Mouse (Mus musculus): ENCODE measurements around the gene Tln1.

The Tln1 gene

DNA sequence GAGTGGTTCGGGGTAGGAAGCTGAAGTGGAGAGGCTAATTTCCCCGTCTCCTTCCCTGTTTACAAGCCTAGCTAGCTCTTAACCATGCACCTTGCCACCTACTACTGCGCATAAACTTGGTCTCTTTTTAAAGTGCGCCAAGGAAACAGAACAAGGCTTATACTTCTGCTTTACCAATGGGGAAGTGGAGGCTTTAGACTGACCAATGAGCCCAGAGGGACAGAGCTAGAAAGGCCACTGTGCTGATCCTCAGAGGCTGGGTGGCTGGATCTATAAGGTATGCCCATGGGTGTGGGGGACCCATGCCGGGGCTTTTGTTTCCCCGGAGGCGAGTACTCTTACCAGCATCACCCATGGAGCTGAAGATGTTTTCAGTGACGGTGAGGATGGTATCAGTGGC lies 15.3 kb downstream of the Tln1 start:
- in situ Hi-C loops (cut with MseI, MboI): no loop called here

DNA sequence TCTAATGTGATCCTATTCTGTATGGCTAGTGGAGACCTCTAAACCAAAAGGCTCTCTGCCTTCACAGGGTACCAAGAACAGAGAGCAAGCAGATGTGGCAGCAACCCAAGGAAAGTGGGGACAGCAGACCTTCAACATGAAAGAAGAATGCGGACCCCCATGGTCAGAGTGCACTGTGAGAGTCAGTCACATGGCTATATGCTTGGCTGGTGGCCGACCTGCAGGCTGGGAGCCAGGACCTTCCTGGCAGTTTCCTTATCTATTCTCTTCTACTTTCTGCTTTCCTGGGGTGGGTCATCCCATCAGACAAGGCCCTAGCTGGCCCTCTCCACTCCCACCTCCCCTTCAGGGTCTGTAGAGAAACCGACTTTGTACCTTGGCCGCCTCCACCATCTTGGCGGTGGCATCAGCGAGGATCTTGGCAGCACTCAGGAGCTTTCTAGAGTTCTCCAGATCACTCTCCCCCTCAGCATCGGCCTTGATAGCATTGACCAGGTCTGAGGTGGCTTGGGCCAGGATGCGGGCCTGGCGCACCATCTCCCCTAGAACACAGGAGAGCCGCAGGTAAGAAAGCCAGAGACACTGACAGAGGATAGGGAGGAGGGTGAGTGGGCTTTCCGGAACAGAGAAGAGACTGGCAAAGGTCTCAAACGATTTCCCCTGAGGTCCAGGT lies 16.0 kb downstream of the Tln1 start:
- in situ Hi-C loops (cut with MseI, MboI): no loop called here

DNA sequence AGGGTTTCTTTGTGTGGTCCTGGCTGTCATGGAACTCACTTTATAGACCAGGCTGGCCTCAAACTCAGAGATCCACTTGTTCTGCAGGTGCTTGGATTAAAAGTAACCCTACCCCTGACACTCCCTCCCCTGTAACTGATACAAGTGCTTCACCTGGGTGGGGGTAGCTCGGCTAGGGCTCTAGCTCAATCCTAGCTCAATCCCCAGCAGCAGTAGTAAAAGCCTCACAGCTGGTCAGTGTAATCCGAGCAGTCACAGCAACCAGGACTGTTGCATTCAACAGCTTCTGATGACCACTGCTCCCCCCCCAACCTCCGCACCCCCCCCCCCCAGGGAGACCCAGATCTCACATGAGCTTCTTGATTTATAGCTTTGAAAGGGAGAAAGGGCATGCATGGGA lies 20.4 kb downstream of the Tln1 start:
- in situ Hi-C loops (cut with MseI, MboI): no loop called here

DNA sequence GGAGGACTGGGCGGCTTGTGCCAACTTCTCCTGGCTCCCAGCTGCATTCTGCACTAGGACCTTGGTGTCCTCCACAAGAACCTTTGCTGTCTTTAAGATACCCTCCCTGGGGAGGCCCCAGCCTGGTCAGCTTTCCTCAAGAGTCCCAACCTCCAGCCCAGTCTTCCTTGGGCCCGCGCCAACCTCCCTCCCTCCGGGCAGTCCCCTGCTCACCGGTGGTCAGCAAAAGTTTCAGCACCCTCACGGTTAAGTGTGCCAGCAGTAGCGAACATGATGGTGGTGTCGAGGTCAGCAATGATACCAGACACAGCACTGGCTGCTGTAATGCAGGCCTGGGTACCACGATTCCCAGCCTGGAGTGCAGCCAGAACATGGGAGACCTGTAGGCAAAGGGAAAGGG lies 26.5 kb downstream of the Tln1 start:
- in situ Hi-C loops (cut with MseI, MboI): no loop called here

DNA sequence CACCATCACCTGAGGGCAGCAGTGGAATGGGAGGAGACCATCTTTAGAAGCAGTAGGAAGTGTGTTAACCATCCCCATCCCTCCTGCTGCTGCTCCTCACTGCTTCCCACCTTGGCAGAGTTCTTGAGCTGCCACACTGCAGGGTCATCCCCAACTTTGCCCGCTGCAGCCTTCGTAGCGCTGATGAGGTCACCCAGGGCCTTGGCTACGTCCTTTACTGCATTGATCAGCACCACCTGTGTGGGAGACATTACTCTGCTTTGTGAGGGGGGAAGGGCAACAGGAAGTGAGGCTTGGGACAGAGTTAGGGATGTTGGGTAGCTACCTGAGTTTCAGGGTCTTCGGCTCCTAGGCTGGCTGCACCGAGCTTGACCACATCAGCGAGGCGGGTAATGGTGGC lies 26.9 kb downstream of the Tln1 start:
- in situ Hi-C loops (cut with MseI, MboI): no loop called here

DNA sequence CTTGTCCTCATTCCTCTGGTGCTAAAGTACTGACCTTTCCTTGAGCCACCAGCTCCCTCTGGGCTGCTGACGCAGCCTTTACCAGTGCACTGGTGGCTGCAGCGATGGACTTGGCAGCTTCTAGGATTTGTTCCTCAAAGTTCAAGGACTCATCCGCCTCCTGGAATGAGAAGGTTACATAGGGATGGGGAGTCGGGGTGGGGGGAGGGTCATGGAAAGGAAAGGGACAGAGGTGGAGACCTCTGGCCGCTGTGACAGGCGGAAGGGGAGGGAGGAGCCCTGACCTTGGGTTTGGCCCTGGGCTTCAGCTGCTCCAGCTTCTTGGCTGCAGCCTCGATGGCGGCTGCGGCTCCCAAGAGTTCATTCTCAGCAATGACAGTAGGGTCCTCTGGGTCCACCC lies 29.2 kb downstream of the Tln1 start:
- in situ Hi-C loops (cut with MseI, MboI): no loop called here

DNA sequence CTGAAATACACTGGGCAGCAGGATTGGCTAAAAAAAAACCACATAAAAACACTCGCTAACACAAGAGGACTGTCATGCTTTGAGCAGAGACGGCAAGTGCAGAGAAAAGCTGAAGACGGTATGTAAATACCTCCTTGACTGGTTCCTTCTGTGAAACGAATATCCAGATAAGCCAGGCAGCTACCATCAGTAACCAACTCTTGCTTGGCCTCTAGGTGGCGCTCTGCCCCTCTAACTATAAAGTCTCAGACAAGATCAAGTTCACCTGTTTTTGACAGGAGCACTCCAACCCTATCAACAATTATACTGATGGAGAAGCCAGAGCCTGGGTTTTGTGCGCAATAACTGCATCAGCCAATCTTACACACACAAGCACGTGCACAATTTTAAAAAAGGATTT lies 31.9 kb downstream of the Tln1 start:
- in situ Hi-C loops (cut with MseI, MboI): no loop called here

DNA sequence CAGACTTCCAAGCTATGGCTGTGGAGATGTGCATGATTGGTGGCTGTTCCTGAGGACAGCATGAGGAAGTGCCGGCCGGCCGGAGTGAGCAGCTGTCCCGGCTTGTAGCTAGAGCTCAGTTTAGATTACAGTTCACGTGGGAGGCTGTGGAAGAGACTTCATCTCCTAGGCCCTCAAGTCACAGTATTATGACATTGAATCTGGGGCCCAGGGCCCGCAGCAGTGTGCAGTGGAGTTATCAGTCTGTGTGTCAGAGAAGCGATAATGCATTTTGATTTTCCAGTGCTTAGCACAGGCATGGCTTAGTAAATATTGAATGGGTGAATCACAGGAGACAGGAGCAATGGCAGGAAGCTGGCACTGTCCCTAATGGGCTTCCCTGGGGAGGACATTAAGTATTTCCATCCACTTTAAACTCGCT lies 32.4 kb downstream of the Tln1 start:
- in situ Hi-C loops (cut with MseI, MboI): no loop called here

DNA sequence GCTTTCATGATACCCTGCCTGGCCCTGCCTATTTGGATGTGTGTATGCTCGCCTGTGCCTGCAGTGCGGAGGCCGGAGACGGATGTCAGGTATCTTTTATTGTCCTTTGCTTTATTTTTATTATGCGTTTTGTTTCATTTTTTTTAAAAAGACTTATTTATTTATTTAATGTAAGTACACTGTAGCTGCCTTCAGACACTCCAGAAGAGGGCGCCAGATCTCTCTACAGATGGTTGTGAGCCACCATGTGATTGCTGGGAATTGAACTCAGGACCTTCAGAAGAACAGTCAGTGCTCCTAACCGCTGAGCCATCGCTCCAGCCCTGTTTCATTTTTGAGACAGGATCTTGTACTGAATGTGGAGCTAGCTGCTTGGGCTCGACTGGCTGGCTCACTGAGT lies 34.0 kb downstream of the Tln1 start:
- in situ Hi-C loops (cut with MseI, MboI): no loop called here

DNA sequence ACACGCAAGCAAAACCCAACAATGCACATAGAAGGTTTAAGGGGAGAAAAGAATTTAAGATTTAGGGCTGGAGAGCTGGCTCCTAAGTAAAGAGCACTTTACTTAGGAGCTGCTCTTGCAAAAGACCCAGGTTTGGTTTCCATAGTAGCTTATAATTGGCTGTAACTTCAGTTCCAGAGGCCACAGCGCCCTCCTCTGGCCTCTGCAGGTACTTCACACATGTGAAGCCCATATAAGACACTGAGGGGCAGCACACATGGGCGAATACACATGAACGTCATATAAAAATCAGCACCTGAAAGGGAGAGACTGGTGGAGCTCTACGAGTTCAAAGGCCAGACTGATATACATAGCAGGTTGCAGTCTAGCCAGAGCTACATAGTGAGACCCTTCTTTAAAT lies 34.6 kb downstream of the Tln1 start:
- in situ Hi-C loops (cut with MseI, MboI): no loop called here

DNA sequence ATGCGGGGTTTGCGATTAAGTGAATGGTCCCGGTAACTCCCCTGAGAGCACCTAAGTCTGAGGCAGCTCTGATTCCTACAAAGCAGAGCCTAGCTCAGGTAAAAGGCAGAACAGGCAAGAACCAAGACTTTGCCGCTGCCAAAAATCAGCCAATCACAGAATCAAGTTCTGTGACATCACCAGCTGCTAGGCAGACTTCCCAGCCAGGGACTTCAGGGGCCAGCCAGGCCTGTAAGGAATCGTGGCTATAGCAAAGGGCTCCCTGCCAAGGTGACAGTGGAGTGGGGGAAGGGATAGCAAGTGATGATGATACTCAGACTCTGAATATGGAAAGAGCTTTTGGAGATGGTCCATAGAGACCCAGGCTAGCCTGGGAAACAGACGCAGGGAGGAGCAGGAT lies 42.5 kb downstream of the Tln1 start:
- in situ Hi-C loops (cut with MseI, MboI): no loop called here

DNA sequence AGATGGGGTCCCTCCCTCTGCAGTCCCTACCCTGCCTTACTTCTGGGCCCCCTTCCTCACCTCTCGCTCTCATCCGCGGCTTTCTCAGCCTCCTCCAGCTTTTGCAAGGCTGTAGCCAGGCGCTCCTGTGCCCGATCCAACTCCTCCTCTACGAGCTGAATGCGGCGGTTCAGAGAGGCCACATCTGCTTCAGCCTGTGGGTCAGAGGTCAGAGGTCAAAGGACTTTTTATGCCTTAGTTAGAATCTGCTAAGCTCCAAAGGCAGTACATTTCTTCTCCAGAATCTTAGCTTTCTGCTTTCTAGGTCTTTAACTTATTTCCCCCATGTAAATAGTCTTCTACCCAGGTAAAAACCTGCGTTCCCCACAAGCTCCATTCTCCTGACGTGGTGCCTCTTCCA lies 42.9 kb downstream of the Tln1 start:
- in situ Hi-C loops (cut with MseI, MboI): no loop called here

DNA sequence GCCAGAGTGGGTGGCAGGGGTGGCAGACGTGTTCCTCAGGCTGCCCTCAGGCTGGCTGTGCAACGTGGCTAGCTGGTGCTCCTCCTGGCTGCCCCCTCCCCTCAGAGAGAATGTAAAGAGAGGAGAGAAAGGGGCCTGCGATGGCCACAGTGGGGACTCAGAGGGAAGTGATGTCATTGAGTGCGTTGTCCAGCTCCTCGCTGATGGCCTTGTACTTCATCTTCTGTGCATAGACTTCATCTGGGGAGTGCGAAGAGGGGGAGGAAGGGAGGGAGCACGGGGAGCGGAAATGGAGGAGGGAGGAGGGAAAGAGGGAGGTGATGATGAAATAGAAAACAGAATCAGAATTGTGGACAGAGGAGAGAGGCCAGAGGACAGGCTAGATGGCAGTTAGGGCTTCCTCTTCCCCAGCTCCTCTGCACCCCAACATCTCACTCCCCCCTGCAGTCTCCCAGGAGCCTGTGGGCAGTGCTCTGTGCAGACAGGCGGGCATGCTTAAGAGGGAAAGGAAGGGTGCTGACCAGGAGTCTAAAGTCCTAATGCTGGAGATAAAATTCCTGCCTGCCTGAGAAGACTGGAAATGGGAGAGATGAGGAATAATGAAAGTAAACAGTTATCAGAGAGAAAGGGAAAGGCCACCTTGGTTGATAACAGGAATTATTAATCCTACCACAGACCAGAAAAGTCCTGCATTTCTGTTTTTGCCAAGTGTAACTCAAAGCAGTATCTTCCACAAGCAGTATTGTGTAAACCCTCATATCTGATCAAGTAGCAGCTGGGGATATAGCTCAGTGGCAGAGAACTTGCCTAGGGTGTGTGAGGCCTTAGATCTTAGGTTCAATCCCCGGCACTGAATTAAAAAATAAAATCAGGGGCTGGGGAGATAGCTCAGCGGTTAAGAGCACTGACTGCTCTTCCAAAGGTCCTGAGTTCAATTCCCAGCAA lies 46.5 kb downstream of the Tln1 start:
- in situ Hi-C loops (cut with MseI, MboI): no loop called here

DNA sequence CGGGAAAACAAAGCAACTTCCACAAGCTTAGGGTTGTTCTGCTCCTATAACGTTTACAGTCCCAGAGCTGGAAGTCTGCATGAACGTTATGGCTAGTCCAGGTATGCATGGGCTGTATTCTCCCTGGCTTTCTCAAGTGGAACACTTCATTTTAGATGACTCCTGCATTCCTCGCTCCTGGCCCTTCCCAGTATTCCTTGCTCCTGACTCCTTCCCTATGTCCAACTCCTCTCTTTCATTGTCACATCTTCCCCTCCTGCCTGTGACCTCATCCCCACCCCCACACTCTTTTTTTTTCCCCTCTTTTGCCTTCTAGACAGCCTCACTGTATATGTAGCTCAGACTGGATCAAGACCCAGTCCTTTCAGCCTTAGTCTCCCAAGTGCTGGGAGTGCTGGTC lies 48.7 kb downstream of the Tln1 start:
- in situ Hi-C loops (cut with MseI, MboI): no loop called here

DNA sequence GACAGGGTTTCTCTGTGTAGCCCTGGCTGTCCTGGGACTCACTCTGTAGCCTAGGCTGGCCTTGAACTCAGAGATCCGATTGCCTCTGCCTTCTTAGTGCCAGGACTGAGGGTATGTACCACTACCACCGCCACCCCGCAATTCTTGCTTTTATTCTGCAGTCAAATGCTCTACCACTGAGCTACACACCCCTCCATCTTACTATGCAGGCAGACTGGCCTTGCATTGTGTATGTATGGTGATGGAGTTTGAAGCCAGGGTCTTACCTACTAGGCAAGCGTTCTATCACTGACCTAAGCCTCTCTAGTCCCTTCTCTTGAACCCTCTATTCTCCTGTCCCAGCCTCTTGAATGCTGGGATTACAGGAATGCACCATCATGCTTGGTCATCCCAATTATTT lies 49.2 kb downstream of the Tln1 start:
- in situ Hi-C loops (cut with MseI, MboI): no loop called here

DNA sequence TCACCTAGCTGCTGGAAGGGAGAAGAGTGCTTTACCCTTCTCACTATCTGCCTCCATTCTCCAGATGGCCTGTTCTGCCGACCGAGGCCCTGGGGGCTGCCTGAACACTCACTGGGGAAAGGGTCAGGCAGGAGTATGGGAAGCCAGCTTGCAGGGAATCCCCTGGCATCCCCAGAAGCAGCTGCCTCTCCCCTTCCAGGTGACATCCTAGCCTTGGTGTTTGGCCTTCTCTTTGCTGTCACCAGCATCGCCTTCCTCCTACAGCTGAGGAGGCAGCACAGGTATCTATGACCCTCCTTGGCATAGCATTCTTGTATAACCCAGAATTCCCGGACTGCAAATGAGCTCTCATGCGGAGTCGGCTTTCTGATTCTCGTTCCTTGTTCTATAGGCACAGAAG lies 49.8 kb downstream of the Tln1 start:
- in situ Hi-C loops (cut with MseI, MboI): no loop called here

DNA sequence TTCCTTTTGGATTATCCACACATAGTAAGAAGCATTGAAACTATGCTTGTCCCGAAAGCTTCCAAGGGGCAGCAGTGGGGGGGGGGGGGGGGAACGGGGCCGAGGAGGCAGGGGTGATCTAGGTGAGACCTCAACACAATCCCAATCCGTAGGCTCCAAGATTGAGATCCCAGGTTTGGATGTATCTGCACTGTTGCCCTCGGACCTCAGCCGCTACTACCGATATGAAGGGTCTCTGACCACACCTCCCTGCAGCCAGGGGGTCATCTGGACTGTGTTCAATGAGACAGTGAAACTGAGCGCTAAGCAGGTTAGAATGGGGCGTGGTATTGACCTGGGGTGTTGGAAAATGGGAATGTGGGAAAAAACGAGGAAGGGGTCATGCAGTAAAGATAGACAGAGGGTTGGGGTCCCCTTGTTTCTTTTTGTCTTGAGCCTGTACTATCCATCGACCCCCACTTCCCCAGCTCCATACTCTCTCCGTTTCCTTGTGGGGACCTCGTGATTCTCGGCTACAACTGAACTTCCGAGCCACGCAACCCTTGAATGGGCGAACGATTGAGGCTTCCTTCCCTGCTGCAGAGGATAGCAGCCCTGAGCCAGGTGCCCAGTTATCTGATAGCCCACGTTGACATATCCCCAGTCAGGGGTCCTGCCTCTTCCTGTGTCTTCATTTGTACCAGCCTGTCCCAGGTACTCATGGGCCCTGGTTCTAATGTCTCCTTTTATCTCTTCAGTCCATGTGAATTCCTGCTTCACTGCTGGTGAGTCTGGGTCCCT lies 50.6 kb downstream of the Tln1 start:
- in situ Hi-C loops (cut with MseI, MboI): no loop called here

DNA sequence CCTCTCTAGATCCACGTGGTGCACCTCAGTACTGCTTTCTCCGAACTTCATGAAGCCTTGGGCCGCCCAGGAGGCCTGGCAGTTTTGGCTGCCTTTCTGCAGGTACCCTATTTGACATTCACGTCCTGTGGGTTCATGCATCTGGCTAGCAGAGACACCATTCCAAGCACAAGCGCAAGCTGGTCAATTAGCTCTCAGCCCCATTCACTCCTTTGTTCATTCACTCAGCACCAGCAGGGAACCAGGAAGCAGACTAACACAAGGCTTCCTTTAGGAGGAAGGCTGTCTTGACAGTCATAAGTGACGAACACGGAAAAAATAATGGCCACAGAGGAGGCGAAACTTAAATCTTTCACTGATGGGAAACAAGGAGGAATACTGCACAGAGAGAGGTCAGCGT lies 53.4 kb downstream of the Tln1 start:
- in situ Hi-C loops (cut with MseI, MboI): no loop called here

DNA sequence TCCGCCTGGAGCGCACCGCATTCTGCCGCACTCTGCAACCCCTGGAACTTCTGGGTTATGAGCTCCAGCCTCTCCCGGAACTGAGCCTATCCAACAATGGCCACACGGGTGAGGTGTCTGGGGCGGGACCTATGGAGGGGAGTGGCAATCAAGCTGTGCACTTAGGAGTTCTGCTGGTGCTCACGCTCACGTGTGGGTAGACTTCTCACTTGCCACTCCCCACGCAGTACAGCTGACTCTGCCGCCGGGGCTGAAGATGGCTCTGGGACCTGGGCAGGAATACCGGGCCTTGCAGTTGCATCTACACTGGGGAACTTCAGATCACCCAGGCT lies 53.9 kb downstream of the Tln1 start:
- in situ Hi-C loops (cut with MseI, MboI): no loop called here

DNA sequence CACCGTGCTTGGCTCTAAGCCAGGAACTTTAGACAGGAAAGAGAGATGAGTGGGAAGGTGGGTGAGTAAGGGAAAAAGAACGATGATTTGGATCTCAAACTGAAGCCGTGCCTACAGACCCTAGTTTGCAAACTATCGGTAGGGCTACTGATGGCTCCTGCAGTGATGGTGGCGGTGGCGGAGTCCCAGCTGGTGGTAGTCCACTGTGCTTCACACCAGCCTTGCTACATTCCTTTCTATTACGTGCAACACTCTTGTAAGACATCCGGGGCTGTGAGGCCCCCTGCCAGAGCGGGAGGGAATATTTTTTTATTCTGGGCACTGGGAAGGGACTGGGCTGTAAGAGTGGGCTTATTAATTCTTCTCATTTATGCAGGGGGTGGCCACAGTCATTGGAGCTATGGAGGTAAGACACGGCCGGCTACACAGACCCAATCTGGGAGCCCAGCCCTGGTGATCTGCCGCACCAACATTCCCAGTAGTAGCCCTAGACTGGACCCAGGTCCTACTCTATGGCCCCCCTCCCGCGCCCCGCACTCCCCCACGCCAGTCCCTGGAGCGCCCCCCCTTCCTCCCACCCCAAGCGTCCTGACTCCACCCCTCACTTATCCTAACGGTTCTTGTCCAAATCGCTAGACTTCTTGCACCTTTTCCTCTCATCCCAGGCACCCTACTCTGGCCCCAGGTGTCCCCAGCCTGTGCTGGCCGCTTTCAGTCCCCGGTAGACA lies 54.4 kb downstream of the Tln1 start:
- in situ Hi-C loops (cut with MseI, MboI): no loop called here

DNA sequence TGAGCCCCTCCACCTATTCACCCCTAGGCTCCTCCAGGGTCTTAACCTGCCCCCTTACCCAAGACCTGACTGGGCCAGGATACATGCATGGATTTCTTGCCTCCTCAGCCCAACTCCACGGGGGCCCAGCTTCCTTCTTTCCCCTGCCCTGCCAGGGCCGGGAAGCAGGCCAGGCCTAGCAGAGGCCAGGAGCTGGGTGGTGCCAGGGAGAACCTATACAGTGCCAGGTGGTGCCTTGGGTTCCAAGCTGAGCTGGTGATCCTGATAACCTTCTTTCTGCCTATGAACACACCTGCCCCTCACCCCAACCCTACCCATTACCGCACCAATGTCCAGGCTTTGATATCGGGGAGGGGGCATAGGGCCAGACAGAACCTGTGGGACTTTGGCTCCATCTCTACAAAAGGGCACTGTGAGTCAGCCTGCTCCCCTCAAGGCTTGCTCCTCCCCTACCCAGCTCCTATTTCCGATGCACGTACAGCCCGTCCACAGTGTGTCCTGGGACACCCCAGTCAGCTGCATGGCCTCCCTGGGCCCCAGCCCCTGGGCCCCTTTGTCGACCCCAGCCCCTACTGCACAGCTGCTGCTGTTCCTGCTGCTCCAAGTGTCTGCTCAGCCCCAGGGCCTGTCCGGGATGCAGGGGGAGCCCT lies 55.8 kb downstream of the Tln1 start, which contains the start of gene Car9:
Gene Car9 (plus strand): TSS at position 431 of the 650 bp plus-strand sequence.
- in situ Hi-C loops (cut with MseI, MboI): no loop called here

All from mouse trophoblast stem cell (cell line).